Mouse (Mus musculus) E14TG2a.4 (cell line): ENCODE measurements at regions not wholly inside any gene's neighbourhood (a gene's known extent, or its start where the extent isn't known, plus 50 kb on each side); places are given as distances from the start of the nearest gene placed in this dataset.

Experiments used
- CTCF ChIP-seq: conservative IDR thresholded peaks from 2 replicates; pipeline ENCODE4 v1.5.1; 2014; ENCODE audit warnings: low read length
- NANOG ChIP-seq: IDR thresholded peaks from 2 replicates; pipeline ENCODE4 v1.6.1; 2014; ENCODE audit warnings: borderline replicate concordance, low read length, mixed read lengths
- POU5F1 ChIP-seq: IDR thresholded peaks from 2 replicates; pipeline ENCODE4 v1.6.1; 2014; ENCODE audit warnings: low read length, borderline replicate concordance

DNA sequence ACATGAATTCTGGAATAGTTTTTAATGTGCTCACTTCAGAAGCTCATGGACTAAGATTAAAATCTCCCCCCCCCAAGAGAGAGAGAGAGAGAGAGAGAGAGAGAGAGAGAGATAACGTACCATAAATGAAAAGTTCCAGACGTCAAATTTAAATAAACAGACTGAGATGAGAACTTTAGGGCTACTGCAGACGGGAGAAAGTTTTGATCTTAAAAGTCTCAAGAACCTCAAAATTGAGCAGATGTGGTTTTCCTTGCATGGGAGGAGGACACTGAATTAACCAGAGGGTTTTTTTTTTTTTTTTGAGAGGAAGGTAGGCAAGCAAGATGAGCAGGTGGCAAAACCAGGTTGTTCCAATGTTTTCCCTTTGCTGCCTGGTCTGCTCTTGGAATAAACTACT lies 108.0 kb upstream of the 4933412E24Rik start:
- TF ChIP-seq CTCF = no peak
- no peak for TF ChIP-seq NANOG
- no peak for TF ChIP-seq POU5F1
